Mouse (Mus musculus) ZHBTc4 (cell line): ENCODE data around the gene Dclk1.
"Not testable (repeated sequence)": the region's sequence is repeated elsewhere in the genome, so short reads cannot be mapped to it uniquely, and the experiment has no call there.

Experiments used
- DNase-seq: peaks from one replicate; pipeline ENCODE4 v3.0.0-alpha.2; 2011; ENCODE audit warnings: low read depth, low spot score

Dclk1 gene

DNA sequence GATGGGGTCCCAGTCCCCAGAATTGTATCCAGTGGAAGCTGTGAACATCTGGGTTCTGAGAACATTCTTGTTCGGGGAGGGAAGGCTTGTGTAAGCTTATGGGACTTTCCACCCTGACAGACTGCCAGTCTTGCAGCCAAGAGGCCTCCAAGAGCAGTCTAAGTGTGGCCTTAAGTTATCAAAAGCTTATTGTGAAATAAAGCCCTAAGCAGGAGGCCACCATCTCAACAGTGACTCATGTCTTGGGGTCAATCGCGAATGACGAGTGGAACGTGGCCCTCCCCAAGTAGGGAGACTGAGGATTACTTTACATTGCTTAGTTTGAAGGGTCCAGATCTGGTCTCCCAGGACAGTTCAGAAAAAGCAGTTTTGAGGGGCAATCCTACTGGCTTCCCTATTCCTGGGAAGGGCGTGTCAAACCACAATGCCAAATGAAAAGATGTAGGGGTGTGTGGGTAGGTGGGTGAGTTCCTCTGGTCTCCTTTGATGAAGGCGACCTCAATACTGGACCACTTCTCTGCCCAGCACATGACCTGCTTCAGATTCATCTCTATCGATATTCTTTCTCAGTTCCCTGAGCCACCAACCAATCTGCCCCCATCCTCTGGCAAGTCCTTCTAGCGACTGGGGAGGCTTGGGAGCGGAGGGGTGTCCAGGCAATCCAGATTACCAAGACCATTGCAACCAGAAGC is at the start of gene Dclk1:
Gene Dclk1, plus strand, starts transcription at position 635 of the 692 bp plus-strand sequence.
- DNase-seq, result no peak

DNA sequence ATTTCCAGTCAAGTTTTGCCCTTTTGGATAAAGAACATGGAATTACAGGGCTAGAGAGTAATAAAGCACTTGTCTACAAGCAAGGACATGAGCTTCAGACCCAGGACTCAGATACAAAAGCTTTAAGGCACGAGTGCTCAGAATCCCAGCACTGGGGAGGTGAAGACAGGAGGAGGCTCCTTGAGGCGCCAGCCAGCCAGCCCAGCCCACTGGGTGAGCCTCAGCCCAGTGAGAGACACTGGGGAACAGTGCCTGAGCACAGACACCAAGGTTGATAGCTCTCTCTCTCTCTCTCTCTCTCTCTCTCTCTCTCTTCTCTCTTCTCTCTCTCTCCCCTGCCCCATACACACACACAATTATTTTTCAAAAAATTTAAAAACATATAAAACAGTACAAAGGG is 48.8 kb upstream of the Dclk1 start:
- no peak for DNase-seq

GRCm38 (mm10) chr3:55194792-55195191 is 47.4 kb upstream of the Dclk1 start:
- DNase-seq, result no peak

DNA sequence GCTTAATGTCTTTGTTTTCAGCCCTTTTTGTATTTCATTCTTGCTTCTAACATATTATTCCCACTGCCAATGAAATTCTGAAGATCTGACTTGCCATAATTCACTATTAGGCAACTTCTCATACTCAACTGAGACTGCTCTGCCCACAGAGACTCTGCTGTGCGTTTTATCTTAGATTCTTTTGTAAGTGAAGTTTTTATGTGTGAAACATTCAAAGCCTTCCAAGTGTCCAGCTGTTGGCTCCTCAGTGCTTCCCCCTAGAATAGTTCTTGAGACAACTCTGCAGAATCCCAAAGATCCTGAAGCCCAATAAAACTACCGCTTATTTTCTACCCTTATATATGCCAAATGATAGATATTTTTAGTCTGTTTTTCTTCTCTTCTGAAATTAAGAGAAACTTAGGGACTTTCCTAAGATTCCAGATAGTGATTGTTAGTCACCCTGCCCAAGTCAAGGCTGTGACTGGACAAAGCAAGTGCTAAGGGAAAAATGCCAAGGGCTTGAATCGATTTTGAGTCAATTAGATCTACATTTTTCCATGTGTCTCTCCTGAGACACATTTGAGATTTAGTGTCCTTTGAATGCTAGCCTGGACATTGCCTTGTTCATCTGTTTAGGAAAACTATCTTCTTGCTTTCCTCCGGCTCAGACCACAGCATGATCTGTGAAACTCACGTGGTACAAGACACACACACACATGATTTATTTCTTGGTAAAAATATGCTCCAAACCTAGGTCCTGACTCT is 46.4 kb upstream of the Dclk1 start:
- no peak for DNase-seq

DNA sequence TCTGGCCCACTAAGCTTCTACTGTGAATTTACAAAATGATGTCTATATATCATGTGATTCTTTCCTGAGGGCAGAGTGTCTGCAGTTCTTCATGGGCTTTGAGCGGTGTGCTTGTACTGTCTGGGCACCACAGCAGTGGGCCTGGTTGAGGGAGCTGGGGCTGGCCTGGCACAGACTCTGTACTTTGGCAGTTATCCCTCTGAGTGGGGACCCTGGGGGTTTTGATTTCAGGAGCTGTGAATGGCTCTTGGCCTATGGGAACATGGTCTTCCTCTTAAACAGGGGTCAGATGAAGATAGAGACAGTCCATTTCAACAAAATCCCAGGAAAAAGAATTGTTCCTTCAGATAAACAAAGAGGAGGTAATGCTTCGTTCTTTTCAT is 45.8 kb upstream of the Dclk1 start:
- DNase-seq, result no peak

DNA sequence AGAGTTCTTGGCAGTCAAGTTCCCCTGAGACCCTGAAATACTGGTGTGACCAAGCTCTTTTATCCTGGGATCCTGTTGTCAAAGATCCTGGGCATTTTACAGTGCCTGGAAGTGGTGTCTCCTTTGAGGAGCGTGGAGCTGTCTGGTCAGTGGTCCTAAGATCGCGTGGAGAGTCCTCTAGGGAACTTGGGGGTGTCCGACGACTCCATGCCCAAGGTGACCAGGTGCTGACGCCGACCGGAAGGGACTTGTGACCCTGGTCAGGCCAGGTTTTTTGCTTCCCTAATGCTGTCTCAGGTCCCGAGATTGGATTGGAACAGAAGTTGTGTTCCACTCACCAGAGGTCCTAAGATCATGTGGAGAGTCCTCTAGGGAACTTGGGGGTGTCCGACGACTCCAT is 38.5 kb upstream of the Dclk1 start:
- not testable (repeated sequence) for DNase-seq

DNA sequence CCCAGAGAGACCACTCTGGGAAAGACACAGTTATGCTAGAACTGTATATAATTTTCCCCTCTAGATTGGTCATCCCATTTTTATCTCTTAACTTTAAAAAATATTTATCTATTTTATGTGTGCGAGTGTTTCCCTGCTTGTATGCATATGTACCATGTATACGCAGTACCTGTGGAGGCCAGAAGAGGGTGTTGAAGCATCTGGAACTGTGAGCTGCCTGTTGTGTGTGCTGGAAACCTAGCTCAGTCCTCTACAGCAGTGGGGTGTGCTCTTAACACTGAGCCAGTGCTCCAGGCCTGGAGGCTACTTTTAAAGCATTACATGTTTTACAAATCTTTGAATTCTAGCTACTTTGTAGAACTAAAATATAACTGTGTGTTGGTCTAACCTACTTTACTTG is 35.8 kb upstream of the Dclk1 start:
- DNase-seq, result peak; percentile 36

GRCm38 (mm10) chr3:55207665-55208064 is 34.5 kb upstream of the Dclk1 start:
- no peak for DNase-seq

DNA sequence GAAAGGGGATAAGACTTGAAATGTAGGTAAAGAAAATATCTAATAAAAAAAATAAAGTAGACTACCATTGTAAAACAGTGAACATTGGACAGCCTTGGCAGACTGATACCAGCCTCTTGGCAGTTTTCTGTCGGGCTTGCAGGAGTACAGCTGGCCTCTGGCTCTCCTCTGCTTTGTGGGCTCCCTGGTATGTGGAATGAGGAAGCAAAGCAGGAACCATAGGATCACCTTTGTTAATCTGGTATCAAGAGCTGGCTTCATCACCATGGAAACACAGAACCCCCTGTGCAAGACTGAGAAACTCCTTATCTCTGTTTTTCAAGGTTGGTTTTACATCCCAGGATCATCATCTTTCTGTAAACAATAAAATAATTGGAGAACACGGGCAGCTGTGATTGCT is 29.9 kb upstream of the Dclk1 start:
- no peak for DNase-seq

GRCm38 (mm10) chr3:55213785-55214184 is 28.4 kb upstream of the Dclk1 start:
- no peak for DNase-seq

DNA sequence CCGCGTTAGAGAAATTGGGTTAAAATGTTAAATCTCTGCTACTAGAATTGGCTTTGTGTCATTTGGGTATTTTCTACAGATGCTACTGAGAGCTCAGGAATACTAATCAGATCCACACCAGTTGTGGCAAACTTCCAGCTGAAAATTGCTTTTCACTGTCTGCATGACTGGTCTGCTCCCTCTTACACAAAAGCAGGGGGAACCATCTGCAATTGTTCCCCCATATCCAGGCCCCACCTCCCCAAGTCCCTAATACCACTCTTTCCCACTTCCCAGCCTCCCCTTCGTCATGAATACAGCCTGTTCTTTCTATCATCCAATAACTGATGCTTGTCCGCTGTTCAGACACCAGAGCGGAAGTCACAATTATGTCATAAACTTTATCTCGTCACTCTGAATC is 27.8 kb upstream of the Dclk1 start:
- no peak for DNase-seq

- DNase-seq, result peak; percentile 67
Measured at GRCm38 (mm10) chr3:55222502-55222901, 19.7 kb upstream of the Dclk1 start.

DNA sequence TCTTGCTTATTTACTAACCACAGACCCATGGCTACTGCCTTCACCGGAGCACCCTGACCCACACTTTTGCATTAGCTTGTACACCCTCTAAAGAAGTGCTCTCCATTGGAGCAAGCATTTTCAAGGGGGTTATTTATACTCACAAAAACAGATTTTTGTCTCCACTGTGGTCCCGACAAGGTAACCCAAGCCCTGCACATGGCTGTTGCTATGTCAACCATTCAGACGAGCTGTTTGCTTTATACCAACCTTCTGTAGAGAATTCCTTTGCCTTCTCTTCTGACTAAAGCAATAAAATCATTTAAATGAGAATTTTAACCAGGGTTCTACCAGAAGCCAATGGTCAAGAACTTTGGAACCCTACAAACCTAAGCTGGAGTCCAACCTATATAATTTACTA is 18.3 kb upstream of the Dclk1 start:
- no peak for DNase-seq

- DNase-seq, result peak; percentile 36
Measured at GRCm38 (mm10) chr3:55226501-55227213, 15.5 kb upstream of the Dclk1 start.

GRCm38 (mm10) chr3:55227214-55227581 is 15.0 kb upstream of the Dclk1 start:
- DNase-seq, result no peak

GRCm38 (mm10) chr3:55242422-55243055 is 375 bp downstream of the Dclk1 start:
- peak; percentile 80 for DNase-seq

GRCm38 (mm10) chr3:55243056-55243471 is 900 bp downstream of the Dclk1 start:
- peak; percentile 17 for DNase-seq

DNA sequence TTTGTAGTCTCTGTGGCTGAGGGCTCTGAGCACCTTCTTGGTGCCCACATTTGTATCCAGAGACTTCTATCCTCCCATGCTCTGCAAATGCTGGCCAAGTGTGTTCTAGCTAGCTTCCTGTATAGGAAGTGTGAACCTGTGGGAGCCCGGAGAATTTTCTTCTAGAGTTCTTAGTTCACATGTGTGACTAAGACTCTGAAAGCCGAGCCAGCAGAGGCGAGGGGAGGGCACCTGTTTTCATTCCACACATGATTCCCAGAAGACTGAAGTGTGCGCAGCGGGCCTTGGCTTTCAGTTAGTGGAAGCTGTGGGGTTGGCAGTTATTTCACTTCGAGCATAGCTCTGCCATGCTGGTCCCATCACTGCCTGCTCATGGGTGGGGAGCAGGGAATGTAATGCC is 1.9 kb downstream of the Dclk1 start:
- no peak for DNase-seq

DNA sequence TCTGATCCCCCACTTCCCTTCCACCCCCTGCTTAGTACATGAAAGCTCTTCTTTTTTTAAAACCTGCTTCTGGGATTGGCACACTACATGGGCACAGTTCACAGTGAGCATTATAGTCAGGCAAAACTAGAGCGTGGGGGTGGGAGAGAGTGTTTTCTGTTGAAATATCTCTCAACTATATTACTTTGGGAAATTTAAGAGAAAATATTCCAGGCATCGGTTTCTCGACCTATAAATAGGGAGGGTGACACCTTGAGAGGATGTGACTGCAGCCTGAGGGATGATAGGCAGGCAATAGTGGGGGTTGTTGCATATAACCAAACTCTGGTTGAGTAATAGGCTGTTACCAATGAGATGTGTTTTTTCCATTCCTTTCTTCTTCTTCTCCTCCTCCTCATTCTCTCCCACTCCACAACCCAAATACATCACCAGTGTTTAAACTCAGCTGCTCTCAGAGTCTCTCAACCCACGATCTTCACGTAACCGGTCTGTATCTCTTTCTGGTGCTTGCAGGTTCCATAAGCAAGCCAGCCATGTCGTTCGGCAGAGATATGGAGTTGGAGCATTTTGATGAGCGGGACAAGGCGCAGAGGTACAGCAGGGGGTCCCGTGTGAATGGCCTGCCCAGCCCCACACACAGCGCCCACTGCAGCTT is 4.6 kb downstream of the Dclk1 start:
- DNase-seq, result no peak

GRCm38 (mm10) chr3:55248048-55248447 is 5.9 kb downstream of the Dclk1 start:
- no peak for DNase-seq

GRCm38 (mm10) chr3:55248508-55248907 is 6.3 kb downstream of the Dclk1 start:
- no peak for DNase-seq

GRCm38 (mm10) chr3:55250631-55251030 is 8.5 kb downstream of the Dclk1 start:
- no peak for DNase-seq
